Mouse (Mus musculus): ENCODE measurements around the gene Jmjd1c. TPM values are rescaled to one million over a fixed set of nuclear protein-coding genes. Genes with fewer than 3 reads are reported as not detected.

Gene Jmjd1c
- polyA plus RNA-seq, 1 experiment from 2014 or later, result 29.9 TPM

DNA sequence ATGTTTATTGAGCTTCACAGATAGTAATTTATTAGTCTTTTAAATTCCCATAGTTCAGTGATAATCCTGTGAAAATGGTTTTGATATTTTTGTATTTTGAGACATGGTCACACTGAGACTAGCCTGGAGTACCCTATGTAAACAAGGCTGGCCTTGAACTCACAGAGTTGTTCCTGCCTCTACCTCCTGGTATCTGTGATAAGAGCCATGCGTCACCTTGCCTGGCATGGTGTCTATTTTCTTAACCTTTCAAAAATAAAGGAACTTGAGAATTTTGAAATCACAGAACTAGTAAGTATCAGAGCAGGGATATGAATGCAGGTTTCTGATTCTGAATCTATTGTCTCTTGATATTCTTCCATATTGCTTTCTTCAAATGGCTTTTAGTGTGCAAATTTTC lies 35.8 kb downstream of the Jmjd1c start:
- H3K4me3 ChIP-seq (ENCODE audit: low read length), result no peak overlapping the region
- H3K9me3 ChIP-seq (replicated peaks; ENCODE audit: control insufficient read depth, low read length), result no peaks in the 10 kb centered on the region
- ATAC-seq (replicated peaks; ENCODE audit: extremely low read depth, insufficient read depth, low FRiP score), result no peak
- no peak overlapping the region for H3K4me2 ChIP-seq (ENCODE audit: low read depth, low read length)
- no peaks in the 10 kb centered on the region for H3K36me3 ChIP-seq (ENCODE audit: control insufficient read depth, insufficient read depth)
- H3K4me1 ChIP-seq (ENCODE audit: control insufficient read depth, insufficient read depth, low read length), result peaks cover 23% of the 10 kb centered on the region
- no peak overlapping the region for H3K27ac ChIP-seq (ENCODE audit: low read length)
- 78% methylated on average over 1 of the region's 1 CpGs for WGBS
- no peak overlapping the region for H3K9ac ChIP-seq (ENCODE audit: low read length)
- no peaks in the 10 kb centered on the region for H3K27me3 ChIP-seq (ENCODE audit: control insufficient read depth, insufficient read depth, low read length)

DNA sequence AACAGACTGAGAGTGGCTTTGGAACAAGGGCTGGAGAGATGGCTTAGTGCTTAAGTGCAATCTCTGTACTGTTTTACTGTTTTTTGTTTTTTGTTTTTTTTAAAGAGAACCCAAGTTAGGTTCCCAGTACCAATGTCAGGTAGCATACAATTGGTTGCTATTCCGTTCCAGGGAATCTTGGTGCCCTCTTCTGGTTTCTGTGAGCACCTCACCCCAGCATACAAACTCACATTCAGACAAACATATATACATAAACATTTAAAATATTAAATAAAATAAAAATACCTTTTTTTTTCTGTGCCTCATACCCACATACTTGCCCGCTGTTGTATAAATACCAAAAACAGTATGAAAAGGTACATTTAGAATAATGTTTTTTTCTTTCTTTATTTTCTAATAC lies 38.4 kb downstream of the Jmjd1c start:
- ATAC-seq (replicated peaks; ENCODE audit: extremely low read depth, insufficient read depth, low FRiP score), result no peak
- H3K9me3 ChIP-seq (replicated peaks; ENCODE audit: control insufficient read depth, low read length), result no peaks in the 10 kb centered on the region
- no peaks in the 10 kb centered on the region for H3K27me3 ChIP-seq (ENCODE audit: control insufficient read depth, insufficient read depth, low read length)
- H3K4me3 ChIP-seq (ENCODE audit: low read length), result no peak overlapping the region
- H3K36me3 ChIP-seq (ENCODE audit: control insufficient read depth, insufficient read depth), result no peaks in the 10 kb centered on the region
- 94% methylated on average over 2 of the region's 2 CpGs for WGBS
- H3K27ac ChIP-seq (ENCODE audit: low read length), result no peak overlapping the region
- H3K4me2 ChIP-seq (ENCODE audit: low read depth, low read length), result no peak overlapping the region
- H3K9ac ChIP-seq (ENCODE audit: low read length), result no peak overlapping the region
- peaks cover 11% of the 10 kb centered on the region for H3K4me1 ChIP-seq (ENCODE audit: control insufficient read depth, insufficient read depth, low read length)

DNA sequence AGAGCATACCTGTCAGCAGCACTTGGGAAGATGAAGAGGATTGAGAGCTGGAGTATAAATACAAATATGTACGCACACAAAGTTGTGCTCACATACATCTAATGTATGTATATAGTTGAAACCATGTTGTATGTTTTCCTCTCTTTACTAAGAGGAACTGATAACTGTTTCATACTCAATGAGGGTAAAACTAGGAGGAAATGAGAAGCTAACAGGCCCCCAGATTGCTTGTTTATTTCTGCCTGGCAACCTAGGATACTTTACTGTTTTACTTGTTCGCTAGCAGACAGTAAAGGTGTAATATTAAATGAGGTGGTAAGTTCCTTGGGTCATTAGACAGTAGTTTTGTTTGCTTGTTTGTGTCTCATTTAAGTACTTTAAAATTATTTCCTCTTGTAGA lies 41.5 kb downstream of the Jmjd1c start:
- Histone ChIP-seq H3K4me2 (ENCODE audit: low read depth, low read length) (no peak overlapping the region), H3K27me3 (ENCODE audit: control insufficient read depth, insufficient read depth, low read length) (no peaks in the 10 kb centered on the region), H3K4me1 (ENCODE audit: control insufficient read depth, insufficient read depth, low read length) (no peaks in the 10 kb centered on the region), H3K9ac (ENCODE audit: low read length) (no peak overlapping the region), H3K27ac (ENCODE audit: low read length) (no peak overlapping the region), H3K4me3 (ENCODE audit: low read length) (no peak overlapping the region), H3K36me3 (ENCODE audit: control insufficient read depth, insufficient read depth) (no peaks in the 10 kb centered on the region), H3K9me3 (replicated peaks; ENCODE audit: control insufficient read depth, low read length) (no peaks in the 10 kb centered on the region)
- ATAC-seq (replicated peaks; ENCODE audit: extremely low read depth, insufficient read depth, low FRiP score), result no peak
- 87% methylated on average over 2 of the region's 2 CpGs for WGBS

DNA sequence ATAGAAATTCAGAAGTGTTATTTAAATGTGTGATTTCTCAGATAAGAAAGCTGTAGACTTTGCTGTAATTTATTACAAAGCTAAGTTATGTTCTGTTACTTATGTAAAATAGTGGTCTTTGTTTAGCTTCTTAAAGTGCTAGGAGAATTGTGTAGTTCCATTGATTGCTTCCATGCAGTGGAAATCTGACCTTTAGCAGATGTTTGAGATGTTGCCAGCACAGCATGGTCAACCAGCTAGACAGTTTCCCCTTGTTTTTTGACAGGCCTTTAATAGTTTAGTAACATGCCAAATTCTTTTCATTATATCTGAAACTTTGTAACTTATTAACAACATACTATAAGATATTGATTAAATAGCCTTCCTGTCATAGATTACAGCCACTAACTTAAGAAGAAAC lies 47.7 kb downstream of the Jmjd1c start:
- Histone ChIP-seq H3K36me3 (ENCODE audit: control insufficient read depth, insufficient read depth) (no peaks in the 10 kb centered on the region), H3K4me2 (ENCODE audit: low read depth, low read length) (no peak overlapping the region), H3K27ac (ENCODE audit: low read length) (no peak overlapping the region), H3K4me3 (ENCODE audit: low read length) (no peak overlapping the region), H3K4me1 (ENCODE audit: control insufficient read depth, insufficient read depth, low read length) (peaks cover 7% of the 10 kb centered on the region), H3K9me3 (replicated peaks; ENCODE audit: control insufficient read depth, low read length) (no peaks in the 10 kb centered on the region), H3K27me3 (ENCODE audit: control insufficient read depth, insufficient read depth, low read length) (no peaks in the 10 kb centered on the region), H3K9ac (ENCODE audit: low read length) (no peak overlapping the region)
- no peak for ATAC-seq (replicated peaks; ENCODE audit: extremely low read depth, insufficient read depth, low FRiP score)

DNA sequence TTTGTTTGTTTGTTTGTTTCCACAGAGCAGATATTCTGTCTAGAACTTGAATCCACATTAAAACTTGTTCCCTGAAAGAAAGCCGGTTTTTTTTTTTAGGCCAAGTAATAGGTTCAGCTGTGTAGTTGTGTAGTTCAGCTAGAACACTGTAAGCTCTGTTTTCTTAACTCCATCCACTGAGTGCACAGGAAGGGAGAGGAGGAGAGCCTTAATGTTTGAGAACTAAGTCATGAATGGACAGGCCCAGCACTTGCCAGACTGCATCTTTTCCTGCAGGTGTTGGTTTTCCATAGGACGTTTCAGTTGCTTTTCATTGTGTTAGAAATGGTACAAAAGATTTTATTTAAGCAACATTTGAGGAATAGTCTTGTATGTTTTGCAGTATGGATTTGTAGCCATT lies 48.3 kb downstream of the Jmjd1c start:
- H3K9ac ChIP-seq (ENCODE audit: low read length), result no peak overlapping the region
- H3K4me3 ChIP-seq (ENCODE audit: low read length), result no peak overlapping the region
- H3K27me3 ChIP-seq (ENCODE audit: control insufficient read depth, insufficient read depth, low read length), result no peaks in the 10 kb centered on the region
- H3K27ac ChIP-seq (ENCODE audit: low read length), result no peak overlapping the region
- H3K4me2 ChIP-seq (ENCODE audit: low read depth, low read length), result no peak overlapping the region
- peaks cover 7% of the 10 kb centered on the region for H3K4me1 ChIP-seq (ENCODE audit: control insufficient read depth, insufficient read depth, low read length)
- WGBS, result 68% methylated on average over 2 of the region's 2 CpGs
- no peaks in the 10 kb centered on the region for H3K9me3 ChIP-seq (replicated peaks; ENCODE audit: control insufficient read depth, low read length)
- no peak for ATAC-seq (replicated peaks; ENCODE audit: extremely low read depth, insufficient read depth, low FRiP score)
- H3K36me3 ChIP-seq (ENCODE audit: control insufficient read depth, insufficient read depth), result no peaks in the 10 kb centered on the region

DNA sequence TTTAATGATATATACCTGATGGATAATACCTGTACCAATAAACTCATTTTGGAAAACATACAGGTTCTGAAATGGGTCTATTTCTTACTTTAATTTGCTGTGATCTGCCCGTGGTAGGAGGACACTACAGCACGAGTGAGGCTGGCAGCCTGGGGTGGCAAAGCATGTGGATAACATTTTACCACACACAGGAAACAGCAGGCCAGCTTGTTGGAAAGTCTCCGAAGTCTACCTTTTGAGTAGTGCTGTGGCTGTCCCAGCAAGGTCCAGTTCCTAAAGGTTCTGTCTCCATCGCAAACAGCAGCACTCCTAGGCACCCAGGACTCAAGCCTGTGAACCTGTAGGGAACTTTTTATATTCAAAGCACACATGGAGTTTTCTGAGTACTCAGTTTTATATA lies 49.7 kb downstream of the Jmjd1c start:
- Histone ChIP-seq H3K4me3 (ENCODE audit: low read length) (no peak overlapping the region), H3K27me3 (ENCODE audit: control insufficient read depth, insufficient read depth, low read length) (no peaks in the 10 kb centered on the region), H3K27ac (ENCODE audit: low read length) (no peak overlapping the region), H3K36me3 (ENCODE audit: control insufficient read depth, insufficient read depth) (no peaks in the 10 kb centered on the region), H3K9ac (ENCODE audit: low read length) (no peak overlapping the region), H3K4me1 (ENCODE audit: control insufficient read depth, insufficient read depth, low read length) (peaks cover 7% of the 10 kb centered on the region), H3K9me3 (replicated peaks; ENCODE audit: control insufficient read depth, low read length) (no peaks in the 10 kb centered on the region), H3K4me2 (ENCODE audit: low read depth, low read length) (no peak overlapping the region)
- 77% methylated on average over 4 of the region's 4 CpGs for WGBS
- no peak for ATAC-seq (replicated peaks; ENCODE audit: extremely low read depth, insufficient read depth, low FRiP score)

DNA sequence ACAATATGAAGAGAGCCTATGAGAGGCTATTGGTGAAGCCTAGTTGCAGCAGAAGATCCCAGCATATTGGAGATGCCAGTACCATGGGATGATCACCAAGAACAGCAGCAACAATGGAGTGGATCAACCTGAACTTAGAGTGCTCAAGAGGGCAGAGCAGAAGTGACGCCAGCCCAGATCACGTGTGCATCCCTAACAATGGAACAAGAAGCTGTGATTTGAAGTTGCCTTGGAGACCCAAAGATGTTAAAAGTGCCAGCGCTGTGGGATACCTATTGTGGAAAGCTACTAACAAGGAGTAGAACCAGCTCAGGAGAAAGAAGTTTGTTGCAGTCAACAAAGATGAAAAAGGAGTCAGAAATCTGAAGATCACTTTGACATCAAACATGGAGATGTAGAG lies 55.8 kb downstream of the Jmjd1c start:
- Histone ChIP-seq H3K4me3 (ENCODE audit: low read length) (no peak overlapping the region), H3K27me3 (ENCODE audit: control insufficient read depth, insufficient read depth, low read length) (no peaks in the 10 kb centered on the region), H3K27ac (ENCODE audit: low read length) (no peak overlapping the region), H3K4me1 (ENCODE audit: control insufficient read depth, insufficient read depth, low read length) (peaks cover 2% of the 10 kb centered on the region), H3K9ac (ENCODE audit: low read length) (no peak overlapping the region), H3K36me3 (ENCODE audit: control insufficient read depth, insufficient read depth) (no peaks in the 10 kb centered on the region), H3K4me2 (ENCODE audit: low read depth, low read length) (no peak overlapping the region), H3K9me3 (replicated peaks; ENCODE audit: control insufficient read depth, low read length) (no peaks in the 10 kb centered on the region)
- 93% methylated on average over 3 of the region's 3 CpGs for WGBS
- no peak for ATAC-seq (replicated peaks; ENCODE audit: extremely low read depth, insufficient read depth, low FRiP score)

DNA sequence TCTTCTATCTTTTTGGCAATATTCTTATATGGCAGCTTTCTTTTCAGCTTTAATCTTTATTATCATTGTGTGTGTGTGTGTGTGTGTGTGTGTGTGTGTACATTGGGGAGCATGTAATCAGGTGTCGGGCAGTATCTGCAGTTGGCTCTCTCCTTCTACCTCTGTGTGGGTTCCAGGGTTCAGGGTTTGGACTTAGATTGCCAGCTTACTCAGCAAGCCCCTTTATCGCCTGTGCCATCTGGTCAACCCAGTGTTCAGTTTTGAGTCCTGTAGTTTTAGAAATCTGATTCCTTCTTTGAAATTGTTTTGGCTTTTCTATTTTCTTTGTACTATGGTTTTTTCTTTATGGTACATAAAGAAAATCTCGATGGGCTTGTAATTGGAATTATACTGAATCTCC lies 58.7 kb downstream of the Jmjd1c start:
- Histone ChIP-seq H3K4me2 (ENCODE audit: low read depth, low read length) (no peak overlapping the region), H3K4me3 (ENCODE audit: low read length) (no peak overlapping the region), H3K4me1 (ENCODE audit: control insufficient read depth, insufficient read depth, low read length) (no peaks in the 10 kb centered on the region), H3K27me3 (ENCODE audit: control insufficient read depth, insufficient read depth, low read length) (no peaks in the 10 kb centered on the region), H3K27ac (ENCODE audit: low read length) (no peak overlapping the region), H3K9ac (ENCODE audit: low read length) (no peak overlapping the region), H3K36me3 (ENCODE audit: control insufficient read depth, insufficient read depth) (peaks cover 2% of the 10 kb centered on the region; the same call in 1 of the 2 replicates), H3K9me3 (replicated peaks; ENCODE audit: control insufficient read depth, low read length) (no peaks in the 10 kb centered on the region)
- ATAC-seq (replicated peaks; ENCODE audit: extremely low read depth, insufficient read depth, low FRiP score), result no peak
- WGBS, result 96% methylated on average over 3 of the region's 3 CpGs

DNA sequence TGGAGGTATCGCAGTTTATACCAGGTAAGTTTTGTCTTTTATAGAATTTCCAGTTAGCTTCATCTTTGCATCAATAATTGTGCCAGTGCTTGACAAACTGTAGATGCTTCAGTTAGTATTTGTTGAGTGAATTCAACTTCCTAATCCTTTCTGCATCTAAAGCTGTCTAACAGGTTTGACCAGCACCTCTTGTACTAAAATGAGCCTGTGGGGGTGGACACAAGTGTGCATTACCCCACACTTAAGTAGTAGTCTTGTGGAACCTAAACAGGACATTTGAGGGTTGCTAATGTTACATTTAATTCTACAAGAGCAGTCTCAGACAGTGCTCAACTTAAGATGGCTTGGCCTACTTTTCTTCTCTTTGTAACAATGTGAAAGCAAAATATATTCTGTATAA lies 78.1 kb downstream of the Jmjd1c start:
- peaks cover 11% of the 10 kb centered on the region; the same call in 1 of the 2 replicates for H3K4me1 ChIP-seq (ENCODE audit: control insufficient read depth, insufficient read depth, low read length)
- no peak overlapping the region for H3K4me2 ChIP-seq (ENCODE audit: low read depth, low read length)
- H3K36me3 ChIP-seq (ENCODE audit: control insufficient read depth, insufficient read depth), result 0 out of 2 replicates have a peak, but pooled peaks cover 3% of the 10 kb centered on the region
- no peak overlapping the region for H3K27ac ChIP-seq (ENCODE audit: low read length)
- 95% methylated on average over 1 of the region's 1 CpGs for WGBS
- no peak overlapping the region for H3K4me3 ChIP-seq (ENCODE audit: low read length)
- no peaks in the 10 kb centered on the region for H3K27me3 ChIP-seq (ENCODE audit: control insufficient read depth, insufficient read depth, low read length)
- H3K9ac ChIP-seq (ENCODE audit: low read length), result no peak overlapping the region
- no peak for ATAC-seq (replicated peaks; ENCODE audit: extremely low read depth, insufficient read depth, low FRiP score)
- no peaks in the 10 kb centered on the region for H3K9me3 ChIP-seq (replicated peaks; ENCODE audit: control insufficient read depth, low read length)

DNA sequence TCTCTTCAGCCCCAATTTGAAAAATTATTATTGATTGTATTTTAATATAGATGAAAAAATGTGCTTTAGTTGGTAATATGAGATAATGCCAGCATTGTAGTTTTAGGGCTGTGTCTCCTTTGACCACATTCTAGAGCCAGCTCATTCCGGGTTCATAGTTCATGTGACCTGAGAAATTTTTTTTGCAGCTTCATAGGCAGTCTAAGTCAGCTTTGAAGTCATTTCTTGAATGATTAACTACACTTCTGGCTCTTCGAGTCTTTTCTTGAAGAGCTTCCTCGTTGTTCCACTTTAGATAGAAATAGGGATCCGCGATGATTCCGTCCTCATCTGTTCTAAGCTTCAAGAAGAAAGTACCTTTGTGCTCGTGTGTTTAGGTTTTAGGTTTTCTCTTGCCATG lies 80.1 kb downstream of the Jmjd1c start:
- H3K36me3 ChIP-seq (ENCODE audit: control insufficient read depth, insufficient read depth), result no peaks in the 10 kb centered on the region
- ATAC-seq (replicated peaks; ENCODE audit: extremely low read depth, insufficient read depth, low FRiP score), result no peak
- no peak overlapping the region for H3K4me3 ChIP-seq (ENCODE audit: low read length)
- H3K27ac ChIP-seq (ENCODE audit: low read length), result no peak overlapping the region
- H3K9ac ChIP-seq (ENCODE audit: low read length), result no peak overlapping the region
- WGBS, result 77% methylated on average over 7 of the region's 7 CpGs
- no peaks in the 10 kb centered on the region for H3K27me3 ChIP-seq (ENCODE audit: control insufficient read depth, insufficient read depth, low read length)
- no peaks in the 10 kb centered on the region for H3K9me3 ChIP-seq (replicated peaks; ENCODE audit: control insufficient read depth, low read length)
- H3K4me1 ChIP-seq (ENCODE audit: control insufficient read depth, insufficient read depth, low read length), result peaks cover 11% of the 10 kb centered on the region; the same call in 1 of the 2 replicates
- H3K4me2 ChIP-seq (ENCODE audit: low read depth, low read length), result no peak overlapping the region

All from heart, embryonic 16.5 days (tissue).